Mouse (Mus musculus): Measurements from ENCODE around the gene Trim44.

Gene Trim44

DNA sequence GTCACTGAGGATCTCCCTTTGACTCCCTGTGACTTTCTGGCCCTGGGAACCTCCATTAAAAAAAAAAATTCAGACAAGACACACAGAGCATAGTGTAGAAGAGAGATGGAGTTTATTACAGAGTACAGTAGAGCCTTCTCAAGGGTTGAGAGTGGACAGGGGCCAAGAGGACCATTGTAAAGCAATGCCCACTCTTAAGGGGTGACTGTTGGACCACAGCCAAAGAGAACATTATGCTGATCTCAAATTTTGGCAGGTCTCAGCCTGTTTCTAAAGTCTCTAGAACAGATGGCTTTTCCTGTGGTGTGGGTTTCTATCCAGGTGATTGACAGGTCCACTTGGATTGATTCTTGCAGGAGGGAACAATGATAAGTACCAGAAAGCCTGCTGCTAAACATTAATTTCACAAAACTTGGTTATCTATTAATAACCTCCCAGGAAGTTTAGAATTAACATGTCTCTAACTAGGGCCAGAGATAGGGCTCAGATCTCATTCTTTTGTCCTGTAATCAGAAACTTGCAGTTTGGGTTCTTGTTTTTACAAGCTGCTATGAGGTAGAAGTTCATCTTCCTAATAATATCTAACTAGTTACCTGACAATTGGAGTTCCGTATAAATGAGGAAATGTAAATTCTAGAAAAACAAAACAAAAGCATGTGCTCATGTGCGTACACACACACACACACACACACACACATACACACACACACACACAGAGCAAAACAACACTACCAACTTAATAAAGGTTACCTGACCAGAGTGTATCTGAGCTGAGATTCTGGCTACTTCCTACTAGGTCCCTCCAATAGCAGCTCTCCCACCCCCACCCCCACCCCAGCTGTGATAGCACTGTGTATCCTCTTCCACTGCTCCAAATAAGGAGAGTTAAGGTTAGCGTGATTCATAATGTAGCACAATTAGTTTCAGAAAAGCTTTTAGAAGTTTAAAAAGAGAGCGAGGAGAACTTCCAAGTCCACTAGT lies 1.0 kb downstream of the Trim44 start:
- no peak for DNase-seq (ENCODE audit: low spot score in 2 of 2)

DNA sequence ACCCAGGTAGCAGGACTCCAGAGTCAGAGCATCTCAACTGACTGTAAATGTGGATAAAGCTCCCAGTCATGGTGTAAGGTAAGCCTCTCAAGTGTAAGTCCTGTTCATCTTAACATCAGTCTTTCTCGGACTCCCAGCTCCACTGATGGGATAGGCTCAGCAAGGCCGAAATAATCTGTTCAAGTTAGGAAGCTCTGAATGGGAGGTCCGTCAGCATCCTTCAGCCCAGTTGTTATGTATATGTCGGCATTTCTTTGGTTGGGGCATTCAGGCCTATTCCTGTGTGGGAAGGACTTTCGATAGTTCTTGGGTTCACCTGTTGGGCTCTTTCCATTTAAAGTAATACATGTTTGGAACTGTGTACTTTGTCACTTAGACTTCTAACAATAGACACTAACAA lies 3.6 kb downstream of the Trim44 start:
- DNase-seq (ENCODE audit: low spot score in 2 of 2) = no peak

DNA sequence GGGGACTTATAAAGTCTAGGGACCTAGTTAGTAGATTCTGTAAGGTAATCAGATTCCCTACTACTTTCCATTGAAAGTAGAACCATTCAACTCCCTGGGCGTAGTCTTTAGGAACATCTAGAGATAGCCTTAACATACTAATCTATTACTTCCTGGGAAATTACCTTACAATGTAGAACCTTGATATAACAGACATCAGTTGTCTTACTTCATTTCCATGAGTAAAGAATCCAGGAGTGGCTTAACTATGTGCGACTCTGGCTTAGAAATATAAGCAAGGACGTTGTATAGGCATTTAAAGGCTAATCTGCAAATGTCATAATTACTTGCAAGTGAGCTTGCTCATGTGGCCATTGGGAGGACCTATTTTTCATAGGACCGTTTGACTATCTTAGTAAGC lies 4.3 kb downstream of the Trim44 start:
- DNase-seq (ENCODE audit: low spot score in 2 of 2) = no peak

DNA sequence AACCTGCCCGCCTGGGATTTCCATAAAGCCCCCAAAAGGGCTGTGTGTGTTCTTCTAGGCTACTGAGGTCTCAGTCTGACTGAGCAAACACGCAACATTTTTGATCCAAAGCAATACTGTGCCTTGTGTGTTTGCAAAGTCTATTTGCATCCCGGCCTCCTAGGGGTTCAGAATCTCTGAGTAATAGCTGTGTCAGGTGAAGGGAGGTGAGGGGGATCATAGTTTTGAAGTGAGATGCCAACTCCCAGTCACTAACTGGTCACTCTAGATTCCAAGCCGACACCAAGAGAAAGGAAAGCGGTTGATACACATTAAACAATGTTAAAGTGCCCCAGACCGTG lies 6.3 kb downstream of the Trim44 start:
- DNase-seq (ENCODE audit: low spot score in 2 of 2) = peak in 1 of 2 experiments; percentile 25

DNA sequence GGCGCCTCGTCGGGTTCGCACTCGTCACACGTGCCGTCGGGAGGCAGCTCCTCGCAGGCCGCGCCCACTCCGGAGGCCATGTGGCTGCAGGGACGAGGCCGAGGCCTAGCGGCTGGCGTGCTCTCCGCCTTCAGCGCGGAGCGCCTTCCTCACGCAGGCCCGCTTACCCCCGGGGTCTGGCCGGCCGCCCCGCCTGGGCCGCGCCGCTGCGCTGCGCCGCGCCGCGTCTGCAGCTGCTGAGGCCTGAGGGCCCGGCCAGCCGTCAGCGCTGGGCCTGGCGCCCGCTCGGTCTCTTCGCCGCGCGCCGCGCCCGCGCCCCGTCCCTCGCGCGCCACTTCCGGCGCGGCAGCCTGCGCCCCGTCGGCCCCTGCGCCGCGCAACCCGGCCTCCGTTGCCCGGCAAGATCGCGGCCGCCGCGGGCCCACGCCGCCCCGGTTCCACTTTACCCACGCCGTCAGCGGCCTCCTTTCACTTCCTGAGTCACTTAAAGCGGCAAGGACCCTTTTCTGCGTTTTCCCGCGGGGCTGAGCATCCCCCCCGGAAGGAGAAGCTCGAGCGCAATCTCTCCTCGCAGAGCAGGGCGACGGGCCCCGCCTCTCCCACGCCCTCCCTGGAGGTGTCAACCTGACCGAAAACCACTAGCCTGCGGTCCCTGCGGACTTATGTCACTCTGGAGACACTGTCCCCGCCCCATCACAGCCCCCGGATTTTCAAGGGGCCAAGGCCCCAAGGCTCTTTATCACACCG lies 6.8 kb downstream of the Trim44 start:
- peak; percentile 81 to 88 for DNase-seq (ENCODE audit: low spot score in 2 of 2)

DNA sequence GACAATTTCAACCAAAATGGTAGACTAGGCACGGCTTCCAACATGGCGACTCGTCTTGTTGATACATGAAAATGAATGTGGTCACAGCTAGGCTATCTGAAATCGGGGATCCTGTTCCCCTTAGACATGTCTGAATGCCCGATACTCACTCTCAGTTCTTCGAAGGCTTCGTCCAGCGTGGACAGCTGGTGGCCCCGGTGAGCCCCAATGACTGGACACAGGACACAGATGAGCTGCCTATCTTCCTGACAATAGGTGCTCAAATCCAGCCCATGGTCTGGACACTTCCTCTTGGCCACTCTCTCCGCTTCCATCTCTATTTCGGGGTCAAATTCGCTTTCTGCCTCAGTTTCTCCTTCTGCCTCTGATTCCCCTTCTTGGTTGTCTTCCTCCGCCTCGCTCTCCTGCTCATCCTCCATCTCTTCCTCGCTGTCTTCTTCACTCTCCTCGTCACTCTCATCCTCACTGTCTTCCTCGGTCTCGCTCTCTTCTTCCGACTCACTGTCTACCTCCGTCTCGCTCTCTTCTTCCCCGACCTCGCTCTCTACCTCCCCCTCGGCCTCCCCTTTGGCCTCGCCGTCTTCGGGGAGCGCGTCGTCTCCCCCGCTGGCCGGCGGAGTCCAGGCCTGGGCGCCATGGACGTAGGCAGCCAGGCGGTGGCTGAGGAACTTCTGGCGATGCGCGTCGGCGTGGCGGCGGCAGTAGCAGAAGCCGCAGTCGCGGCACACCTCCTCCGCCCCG lies 7.6 kb downstream of the Trim44 start:
- DNase-seq (ENCODE audit: low spot score in 2 of 2) = no peak

DNA sequence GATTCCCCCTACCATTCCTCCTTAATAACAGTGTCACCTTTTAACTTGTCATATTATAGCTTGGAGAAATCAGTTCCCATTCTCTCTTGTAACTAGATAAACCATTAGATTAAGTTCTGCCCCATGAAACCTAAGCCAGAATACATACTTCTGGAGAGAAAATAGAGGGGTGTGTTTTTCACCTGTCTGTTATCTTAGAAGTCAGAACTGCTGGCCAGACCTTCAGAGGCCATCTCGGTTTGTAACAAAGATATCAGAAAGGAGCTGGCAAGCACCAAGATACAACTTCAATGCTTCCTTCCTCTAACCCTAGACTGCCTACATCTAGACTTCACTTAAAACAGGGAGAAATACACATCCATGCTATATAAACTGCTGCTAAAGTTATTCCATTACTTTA lies 11.1 kb downstream of the Trim44 start:
- no peak for DNase-seq (ENCODE audit: low spot score in 2 of 2)

DNA sequence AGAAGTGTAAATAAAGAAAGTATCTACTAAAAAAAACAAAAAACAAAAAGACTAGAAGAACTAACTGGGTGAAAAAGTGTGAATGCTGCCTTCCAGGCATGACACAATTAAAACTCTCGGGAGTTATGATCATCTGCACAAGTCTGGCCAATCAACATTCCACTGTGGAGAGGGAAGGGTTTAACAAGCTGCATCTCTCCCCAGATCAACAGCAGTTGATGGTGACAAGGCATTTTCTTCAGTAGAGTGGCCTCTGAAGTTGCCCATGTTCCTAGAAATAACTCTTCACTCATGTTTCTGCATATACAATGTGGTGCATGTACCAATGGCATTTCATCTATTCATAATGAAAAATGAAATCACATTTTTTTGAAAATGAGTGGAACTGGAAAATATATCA lies 14.2 kb downstream of the Trim44 start:
- no peak for DNase-seq (ENCODE audit: low spot score in 2 of 2)

DNA sequence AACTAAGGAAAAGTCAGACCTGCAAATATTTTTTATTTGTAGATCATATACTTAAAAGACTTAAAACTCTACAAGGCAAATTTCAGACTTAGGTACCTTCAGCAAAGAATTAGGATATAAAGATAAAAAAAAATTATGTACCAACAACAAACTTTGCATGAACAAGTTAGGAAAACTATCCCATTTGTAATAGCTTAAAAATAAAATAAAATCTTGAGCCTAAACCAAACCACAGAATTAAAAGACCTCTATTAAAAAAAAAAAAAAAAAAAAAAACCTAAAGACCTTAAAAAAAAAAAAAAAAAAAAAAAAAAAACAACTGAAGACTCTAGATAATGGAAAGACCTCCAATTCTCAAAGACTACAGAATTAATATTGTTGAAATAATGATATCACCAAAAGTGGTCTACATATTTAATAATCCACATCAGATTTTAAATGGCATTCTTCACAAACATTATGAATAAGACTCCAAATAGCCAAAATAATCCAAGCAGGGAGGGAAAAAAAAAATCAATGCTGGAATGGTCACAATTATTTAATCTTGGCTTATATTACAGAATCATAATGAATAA lies 22.2 kb downstream of the Trim44 start:
- DNase-seq (ENCODE audit: low spot score in 2 of 2) = no peak

DNA sequence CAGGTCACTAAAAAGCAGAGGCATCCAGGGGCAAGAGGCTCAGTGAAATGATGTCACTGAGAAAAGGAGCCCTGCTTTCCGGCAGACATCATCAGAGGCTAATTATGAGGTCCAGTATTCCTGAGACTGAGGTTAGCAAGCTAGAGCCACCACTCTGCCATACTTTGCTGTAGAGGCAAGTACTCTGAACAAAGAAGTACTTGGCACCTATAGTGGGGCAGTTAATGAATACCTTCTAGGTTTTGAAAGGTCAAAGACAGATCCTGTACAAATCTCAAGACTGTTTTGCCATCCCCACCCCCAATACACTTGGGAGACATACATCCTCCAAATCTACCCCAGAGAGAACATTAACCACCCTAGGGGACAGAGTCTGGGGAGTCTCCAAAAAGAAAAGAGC lies 23.1 kb downstream of the Trim44 start:
- no peak for DNase-seq (ENCODE audit: low spot score in 2 of 2)

DNA sequence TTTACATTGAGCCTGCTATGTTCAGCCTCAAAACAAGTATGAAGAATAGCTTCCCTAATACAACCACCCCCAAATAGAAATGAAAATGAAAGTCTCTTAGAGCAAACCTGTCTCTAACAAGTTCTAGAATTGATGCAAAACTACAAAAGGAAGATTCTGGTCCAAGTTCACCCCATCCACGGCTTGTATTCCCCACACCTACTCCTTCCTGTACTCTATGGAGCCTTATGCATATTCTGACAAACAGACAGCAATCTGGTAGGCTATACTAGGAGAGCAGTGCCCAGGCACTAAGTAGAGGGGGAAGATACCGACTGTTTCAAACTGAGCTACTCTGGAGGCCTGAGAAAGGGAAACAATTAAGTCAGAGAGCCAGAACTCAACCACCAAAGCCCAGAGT lies 23.6 kb downstream of the Trim44 start:
- DNase-seq (ENCODE audit: low spot score in 2 of 2) = no peak

DNA sequence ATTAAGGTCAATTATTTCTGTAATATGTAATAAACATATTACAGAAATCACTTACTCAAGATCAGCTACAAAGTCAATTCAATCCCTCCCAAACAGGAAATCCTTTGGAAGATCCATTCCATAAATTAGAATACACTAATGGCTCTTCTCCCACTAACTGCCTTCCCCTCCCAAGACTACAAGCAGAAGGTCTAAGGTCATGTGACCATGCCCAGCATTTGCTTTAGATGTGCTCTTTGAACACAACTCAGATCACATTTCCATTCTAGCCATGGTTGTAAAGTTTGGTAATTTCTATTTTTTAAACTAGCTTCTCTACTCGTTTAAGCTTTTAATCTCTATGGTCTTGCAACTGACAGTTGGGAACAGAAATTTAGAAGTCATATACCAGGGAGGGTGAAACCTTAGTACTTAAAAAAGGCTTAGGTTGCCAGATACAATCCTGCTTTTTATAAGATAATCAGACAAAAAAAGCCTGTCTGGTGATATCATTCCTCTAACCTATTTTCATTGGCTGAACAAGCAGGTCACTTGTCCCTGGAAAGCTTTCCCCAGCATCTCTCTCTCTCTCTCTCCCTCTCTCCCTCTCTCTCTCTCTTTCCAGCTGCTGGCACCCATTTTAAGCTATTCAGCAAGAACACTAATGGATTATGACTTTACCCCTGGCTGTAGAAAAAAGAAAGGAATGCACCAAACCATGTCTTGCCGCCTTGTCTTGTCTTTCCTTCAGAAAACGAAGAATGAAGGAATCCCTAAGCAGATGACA lies 24.4 kb downstream of the Trim44 start:
- no peak for DNase-seq (ENCODE audit: low spot score in 2 of 2)

DNA sequence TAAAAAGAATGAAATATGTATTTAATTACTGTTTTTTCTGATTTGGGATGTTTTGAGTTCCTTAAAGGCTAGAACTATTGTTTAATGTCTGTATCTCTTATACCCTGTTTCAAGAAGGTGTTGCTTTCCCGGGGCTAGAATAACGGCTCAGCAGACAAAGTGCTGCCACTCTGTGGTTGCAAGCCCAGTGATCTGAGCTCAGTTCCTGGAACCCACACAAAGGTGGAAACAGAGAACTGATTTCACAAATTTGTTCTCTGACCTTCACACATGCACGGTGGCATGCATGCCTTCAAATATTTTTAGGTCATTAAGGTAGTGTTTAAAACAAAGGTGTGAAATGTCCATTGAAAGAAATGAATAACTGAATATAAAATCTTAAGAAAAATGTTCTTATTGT lies 25.1 kb downstream of the Trim44 start:
- DNase-seq (ENCODE audit: low spot score in 2 of 2) = no peak

DNA sequence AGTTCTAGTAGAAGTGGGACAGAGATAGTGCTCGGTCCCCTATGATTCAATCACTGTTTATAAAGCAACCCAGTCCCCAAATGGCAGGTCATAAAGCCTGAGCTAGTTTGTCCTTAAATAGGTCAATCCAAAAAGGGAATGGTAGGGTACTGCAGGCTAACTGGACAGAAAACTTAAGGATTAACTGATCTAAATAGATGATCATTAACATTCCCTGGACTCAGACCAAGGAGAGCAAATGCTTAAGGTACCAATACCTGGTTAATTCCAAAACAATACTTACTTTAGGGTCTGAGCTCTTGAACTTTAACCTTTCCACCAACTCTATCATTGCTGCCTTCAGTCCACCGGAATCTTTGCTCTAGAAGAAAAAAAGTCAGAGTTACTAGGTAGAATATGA lies 27.0 kb downstream of the Trim44 start:
- DNase-seq (ENCODE audit: low spot score in 2 of 2) = no peak

DNA sequence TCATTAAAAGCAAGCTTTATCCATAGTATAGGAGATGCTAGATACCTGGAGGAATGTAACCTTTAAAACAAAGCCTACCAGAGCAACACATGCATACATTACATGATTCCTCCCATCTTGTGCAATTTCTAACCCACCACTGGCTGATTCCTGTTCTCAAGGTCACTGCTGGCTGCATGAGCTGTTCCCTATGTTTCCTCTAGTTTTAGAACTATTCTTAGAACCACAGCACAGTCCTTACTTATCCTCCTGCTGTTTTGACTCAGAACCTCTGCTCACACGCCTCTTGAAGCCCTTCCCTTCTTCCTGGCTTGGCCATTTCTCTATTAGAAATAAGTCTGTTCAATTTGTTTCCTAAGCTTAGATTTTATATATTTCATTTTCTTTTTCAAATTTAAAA lies 28.7 kb downstream of the Trim44 start:
- no peak for DNase-seq (ENCODE audit: low spot score in 2 of 2)

DNA sequence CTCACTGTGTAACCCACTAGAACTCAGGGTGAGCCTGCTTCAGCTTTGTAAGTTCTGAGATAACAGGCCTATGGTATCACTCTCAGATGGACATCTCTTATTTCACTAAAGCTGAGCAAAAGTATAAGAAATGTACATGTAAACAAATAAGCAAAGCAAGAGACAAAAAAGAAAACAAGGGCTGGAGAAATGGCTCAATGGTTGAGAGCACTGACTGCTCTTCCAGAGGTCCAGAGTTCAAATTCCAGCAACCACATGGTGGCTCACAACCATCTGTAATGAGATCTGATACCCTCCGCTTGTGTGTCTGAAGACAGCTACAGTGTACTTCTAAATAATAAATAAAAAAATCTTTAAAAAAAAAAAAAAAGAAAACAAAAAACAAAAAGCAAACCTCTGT lies 29.2 kb downstream of the Trim44 start:
- DNase-seq (ENCODE audit: low spot score in 2 of 2) = no peak

DNA sequence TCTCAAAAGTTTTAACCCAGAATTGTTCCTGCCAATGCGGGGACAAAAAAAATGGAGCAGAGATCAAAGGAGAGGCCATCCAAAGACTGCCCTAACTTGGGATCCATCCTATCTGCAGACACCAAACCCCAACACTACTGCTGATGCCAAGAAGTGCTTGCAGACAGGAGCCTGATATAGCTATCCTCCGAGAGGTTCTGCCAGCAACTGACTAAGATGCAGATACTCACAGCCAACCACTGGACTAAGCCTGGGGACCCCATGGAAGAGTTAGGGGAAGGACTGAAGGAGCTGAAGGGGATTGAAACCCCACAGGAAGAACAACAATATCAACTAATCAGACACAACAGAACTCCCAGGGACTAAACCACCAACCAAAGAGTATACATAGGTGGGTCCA lies 30.3 kb downstream of the Trim44 start:
- DNase-seq (ENCODE audit: low spot score in 2 of 2) = no peak

DNA sequence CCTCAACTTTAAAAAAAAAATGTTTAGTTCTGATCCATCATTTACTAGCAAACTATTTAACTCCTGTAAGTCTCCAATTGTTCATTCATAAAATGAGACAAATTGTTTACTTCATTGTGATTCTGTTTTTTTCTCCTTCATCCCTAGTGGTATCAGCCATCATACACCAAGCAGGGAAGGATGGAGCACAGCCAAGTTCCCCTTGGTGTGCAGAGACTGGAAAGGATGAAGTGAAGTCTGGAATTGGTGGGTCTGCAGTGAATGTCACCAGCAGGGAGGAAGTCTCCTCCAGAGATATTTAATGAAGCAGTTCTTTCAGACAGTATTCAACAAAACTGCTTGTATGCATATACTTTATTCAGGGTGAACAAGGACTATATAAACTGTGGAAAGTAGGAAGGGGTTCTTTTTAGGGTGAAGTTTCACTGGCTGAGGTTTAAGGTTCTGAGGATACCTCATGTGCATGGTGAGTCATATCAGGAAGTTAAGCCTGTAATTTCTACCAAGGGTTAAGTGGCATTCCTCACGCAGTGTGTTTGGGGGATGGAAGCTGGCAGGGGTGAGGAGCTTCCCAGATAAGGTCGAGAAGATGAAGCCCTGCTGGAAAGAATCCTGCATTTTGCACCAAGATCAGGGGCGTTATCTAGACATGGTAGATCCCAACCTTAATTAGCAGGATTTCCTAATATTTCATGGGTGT lies 34.1 kb downstream of the Trim44 start:
- DNase-seq (ENCODE audit: low spot score in 2 of 2) = no peak

DNA sequence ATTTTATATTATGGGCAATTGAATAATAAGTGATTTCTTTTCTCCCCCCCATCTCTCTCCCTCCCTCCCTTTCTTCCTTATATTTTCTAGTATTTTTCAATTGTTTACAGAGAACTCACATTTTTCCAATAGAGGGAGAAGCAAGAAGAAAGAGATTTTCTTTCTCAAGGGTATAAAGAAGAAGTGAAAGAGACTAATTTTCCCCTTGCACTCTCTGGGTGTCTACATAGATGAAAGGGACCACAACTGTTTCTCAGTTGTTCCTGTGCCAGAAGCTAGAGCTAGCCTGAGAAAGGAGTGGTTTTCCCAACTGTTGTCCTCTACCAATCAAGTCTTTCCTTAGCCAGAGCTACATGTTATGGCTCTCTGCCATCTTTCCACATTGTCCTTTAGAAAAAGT lies 34.9 kb downstream of the Trim44 start:
- no peak for DNase-seq (ENCODE audit: low spot score in 2 of 2)

DNA sequence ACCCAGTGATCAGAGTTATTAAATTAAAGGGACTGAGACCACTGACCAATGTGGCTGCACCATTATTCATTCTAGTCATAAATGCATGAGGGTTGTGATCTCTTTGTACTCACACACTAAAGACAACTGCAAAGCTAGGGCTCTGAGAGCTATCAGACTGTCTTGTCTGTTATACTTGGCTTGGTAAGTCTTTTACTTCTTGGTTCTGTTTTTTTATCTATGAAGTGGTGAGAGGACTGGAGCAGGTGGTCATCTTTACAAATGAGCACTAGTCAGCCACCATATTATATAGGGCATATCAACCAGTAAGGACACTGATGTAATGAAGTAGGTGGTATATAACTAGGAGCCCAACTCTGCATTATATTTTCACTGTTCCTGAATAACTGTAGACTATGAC lies 36.3 kb downstream of the Trim44 start:
- DNase-seq (ENCODE audit: low spot score in 2 of 2) = no peak

All from urinary bladder, adult 18-20 months (tissue).